Mouse (Mus musculus) neural tube, embryonic 10.5 days (tissue): ENCODE results near the gene Tspan17.
"Not testable (repeated sequence)": the region's sequence is repeated elsewhere in the genome, so short reads cannot be mapped to it uniquely, and the experiment has no call there.

Source experiments
- DNase-seq: peaks from one replicate; pipeline ENCODE4 v3.0.0-alpha.2; 2017; ENCODE audit warnings: low spot score; ENCODE audit errors: extremely low spot score

Gene Tspan17

DNA sequence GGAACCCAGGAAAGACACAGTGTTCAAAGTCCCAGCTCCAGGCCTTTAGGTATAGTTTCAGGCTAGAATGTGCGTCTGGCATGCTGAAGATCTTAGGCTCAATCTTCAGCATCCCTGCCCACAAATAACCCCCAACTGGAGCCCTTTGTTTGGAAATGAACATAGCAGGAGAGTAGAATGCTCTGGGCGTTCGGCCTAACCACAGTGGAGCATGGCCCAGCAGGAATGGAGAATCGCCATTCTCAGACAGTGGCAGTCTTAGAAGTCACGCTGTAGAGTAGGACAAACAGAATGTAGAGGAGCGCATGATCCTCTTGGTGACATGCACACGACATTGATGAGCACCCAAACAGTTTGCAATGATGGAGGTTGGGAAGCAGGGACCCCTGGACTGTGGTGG, 28.3 kb upstream of the Tspan17 start:
- DNase-seq: no peak

DNA sequence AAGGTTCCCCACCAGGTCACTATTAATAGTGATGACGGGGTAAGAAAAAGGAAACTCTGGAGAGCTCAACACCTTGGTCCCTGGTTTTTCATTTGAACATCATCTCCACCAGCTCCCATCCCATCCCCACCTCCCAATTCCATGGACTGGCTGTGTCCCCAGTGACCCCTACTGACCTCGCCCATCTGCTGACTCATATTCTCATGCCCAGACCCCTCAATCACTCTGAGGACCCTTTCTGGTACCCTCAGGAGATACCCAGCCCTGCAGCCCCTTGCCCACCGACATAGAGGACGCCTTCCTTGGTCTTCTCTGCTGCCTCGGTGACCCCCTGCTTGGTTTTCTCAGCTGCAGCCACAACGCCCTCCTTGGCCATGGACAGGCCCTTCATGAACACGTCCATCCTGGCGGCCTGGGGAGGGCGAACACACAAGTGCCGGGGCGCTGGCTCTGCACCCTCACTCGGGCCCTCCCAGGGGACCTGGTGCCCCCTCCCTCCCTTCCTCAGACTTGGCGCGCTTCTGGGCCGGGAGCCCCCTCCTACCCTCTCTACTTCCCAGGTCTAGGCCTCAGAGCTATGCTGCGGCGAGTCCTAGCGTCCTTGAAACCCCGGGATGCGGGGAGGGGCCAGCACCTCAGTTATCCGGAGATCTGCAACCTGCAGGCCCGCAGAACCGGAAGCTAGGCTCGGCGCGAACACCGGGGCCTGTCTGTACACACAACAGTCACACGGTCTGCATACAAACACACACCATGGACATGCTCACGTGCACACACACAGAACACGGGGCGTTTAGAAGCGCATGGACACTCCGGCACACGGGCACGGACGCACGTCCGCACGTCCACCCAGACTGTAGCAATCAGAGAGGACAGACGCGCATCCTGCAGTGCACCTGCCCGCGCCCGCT, 23.6 kb upstream of the Tspan17 start:
- no peak for DNase-seq

DNA sequence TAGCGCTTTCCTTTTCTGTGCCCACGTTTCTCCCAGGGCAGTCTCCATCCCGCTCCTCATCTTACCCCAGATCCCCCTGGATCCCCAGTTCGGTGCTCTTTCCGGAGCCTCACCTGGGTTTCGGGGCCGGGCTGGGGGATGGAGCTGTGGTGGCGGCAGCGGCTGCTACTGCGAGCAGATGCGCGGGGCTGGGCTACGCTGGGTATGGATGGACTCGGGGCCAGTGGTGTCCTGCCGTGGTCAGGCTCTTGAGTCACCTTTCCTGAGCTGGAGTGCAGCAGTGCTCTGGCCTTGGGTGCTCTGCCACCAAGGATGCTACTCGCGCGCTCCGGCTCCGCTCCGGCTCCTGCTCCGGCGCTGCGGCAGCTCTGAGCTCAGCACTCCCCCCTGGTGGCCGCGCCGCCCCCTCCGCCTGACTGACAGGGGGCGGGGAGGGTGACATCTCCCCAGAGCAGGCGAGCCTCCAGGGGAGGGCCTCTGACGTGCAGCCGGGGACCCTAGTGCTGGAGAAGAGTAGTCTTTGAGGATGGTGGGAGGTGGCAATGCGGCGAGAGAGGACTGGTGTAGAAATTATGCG, 22.9 kb upstream of the Tspan17 start, which contains the start of gene Sncb:
Sncb (minus strand) TSS at position 404 of the 577 bp plus-strand sequence.
- DNase-seq: peak; percentile 73

DNA sequence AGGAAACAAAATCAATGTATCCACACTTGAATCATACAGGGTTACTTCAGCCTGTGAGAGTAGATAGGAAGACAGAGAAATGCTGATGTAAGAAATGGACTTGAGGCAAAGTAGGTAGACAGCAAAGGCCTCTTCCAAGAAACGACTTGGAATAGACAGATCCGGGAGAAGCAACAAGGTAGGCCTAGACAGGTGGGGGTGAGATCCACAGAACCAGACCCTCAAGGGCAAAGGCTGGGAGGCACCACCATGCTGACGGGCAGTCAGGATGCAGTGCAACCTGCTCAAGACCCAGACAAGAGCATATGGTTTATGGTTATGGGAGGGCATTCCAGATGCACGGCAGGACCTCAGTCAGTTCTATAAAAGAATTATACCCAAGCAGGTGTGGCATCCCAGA, 22.2 kb upstream of the Tspan17 start:
- no peak for DNase-seq

DNA sequence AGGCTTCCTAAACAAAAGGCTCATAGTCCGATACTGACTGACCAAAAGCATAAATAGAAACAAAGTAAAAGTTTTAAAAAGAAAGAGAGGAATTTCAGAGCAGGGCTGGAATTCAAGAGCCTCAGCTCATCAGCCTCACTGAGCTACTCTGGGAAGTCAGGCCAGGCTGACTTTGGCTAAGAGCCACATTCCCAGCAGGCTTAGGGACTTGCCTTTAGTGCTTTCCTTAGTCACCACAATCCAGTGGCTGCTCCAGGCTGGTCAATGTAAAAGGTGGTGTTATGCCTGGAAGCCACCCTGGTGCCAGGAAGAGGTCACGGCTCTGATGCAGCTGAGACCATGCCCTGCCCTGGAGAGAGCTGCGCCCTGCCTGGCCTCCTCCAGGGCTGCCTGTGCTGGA, 8.6 kb upstream of the Tspan17 start:
- DNase-seq: no peak

DNA sequence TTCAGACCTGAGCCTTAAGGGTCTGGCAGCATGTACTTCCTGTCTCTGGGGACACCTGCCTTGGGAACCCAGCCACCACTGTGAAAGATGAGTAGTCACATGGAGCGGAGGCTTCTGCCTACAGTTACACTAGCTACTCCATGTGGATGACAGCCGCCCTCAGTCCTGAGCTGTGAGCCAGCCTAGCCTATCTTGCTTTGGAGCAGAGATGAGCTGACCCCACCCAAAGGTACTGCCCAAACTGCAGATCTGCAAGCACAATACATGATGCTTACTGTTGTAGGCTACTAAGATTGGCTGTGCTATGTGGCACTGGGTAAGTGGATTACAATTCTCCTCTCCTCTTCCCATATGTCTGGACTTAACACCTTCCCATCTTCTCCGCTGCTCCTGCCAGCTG, 8.1 kb upstream of the Tspan17 start:
- no peak for DNase-seq

DNA sequence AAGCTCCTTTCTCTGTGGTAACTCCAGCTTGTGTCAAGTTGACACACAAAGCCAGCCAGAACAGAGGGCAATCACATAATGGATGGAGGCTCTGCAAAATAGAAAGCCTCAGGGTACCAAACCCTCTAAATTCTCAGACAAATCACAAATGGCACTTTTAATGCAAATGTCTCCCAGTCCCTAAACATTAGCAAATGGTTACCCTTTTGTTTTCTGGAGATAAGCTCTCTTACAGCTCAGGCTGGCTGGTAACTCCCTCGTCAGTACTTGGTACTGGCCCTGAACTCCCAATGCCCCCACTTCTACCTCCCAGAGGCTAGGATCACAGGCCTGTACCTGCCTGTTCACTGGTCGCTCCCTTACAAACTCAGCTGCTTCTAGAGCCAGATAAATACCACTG, 5.9 kb upstream of the Tspan17 start:
- no peak for DNase-seq

DNA sequence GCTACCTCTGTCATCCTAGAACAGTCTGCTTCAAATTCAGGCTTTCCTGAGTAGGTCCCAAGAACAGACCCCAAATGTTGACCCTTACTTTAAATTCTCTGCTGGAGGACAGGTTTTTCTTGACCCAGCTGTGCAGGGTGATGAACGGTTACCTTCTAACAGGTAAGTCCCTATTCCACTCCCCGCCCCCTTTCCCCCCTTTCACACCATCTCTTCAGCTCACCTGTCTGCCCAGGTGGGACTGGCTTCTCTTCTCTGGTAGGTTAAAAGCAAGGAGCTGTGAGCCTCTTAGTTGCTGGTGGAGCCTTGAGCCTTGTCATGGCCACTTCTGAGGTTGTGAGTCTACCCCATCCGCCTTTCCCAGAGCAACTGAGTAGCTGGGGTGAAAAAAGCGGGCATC, 5.5 kb upstream of the Tspan17 start, which contains the start of gene Eif4e1b:
Eif4e1b (plus strand) TSS at position 301 of the 400 bp plus-strand sequence.
- no peak for DNase-seq

DNA sequence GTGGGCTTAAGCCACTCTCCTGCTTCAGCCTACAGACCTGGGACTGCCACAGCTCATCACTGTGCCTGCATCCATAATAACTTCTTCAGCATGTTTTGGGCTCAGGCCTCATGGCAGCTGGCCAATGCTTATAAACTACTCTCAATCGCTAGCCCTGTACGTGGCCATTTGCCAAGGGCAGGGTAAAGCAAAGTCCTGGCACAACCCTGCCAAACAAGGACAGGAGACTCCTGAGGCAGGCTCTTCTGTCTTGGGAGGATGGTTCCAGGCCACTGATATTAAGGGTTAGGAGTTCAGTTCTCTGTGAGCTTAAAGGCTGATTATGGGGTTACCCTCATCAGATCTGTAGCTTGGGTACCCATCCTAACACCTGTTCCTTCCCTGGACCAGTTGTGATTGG, 1.6 kb upstream of the Tspan17 start:
- not testable (repeated sequence) for DNase-seq

DNA sequence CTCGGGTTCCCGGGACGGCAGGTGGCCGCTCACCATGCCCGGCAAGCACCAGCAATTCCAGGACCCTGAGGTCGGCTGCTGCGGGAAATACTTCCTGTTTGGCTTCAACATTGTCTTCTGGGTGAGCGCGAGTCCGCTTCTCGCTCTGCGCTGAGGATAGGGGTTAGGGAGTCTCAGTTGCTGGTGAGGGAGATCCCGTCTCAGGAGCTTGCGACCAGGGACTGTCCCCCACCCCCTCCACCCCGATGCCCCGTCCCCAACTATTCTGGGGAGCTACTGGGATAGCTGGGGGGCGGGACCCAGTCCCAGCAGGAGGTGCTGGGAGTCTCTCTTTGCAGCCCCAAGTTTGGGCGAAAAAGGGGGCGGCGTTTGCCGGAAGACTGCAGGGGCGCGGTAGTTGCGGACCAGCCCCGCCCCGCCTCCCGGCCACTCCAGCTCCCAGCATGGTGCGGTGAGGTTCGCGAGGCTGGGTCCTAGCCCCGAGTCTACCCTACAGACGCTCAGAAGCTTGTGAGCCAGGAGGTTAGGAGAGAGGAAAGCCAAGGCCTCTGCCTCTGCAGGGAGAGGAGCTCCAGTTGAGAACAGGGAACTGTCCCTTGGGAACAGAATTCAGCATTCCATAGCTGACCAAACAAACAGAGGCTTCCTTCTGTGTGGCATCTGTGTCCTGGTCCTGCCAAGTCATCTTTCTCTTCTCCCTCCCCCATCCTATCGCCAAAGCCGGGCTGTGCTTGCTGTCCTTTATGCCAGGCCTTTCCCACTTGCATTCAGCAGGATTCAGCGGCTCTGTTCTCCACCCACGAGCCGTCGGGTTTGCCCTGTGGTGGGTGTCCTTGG, 602 bp downstream of the Tspan17 start:
- DNase-seq: peak; percentile 57

DNA sequence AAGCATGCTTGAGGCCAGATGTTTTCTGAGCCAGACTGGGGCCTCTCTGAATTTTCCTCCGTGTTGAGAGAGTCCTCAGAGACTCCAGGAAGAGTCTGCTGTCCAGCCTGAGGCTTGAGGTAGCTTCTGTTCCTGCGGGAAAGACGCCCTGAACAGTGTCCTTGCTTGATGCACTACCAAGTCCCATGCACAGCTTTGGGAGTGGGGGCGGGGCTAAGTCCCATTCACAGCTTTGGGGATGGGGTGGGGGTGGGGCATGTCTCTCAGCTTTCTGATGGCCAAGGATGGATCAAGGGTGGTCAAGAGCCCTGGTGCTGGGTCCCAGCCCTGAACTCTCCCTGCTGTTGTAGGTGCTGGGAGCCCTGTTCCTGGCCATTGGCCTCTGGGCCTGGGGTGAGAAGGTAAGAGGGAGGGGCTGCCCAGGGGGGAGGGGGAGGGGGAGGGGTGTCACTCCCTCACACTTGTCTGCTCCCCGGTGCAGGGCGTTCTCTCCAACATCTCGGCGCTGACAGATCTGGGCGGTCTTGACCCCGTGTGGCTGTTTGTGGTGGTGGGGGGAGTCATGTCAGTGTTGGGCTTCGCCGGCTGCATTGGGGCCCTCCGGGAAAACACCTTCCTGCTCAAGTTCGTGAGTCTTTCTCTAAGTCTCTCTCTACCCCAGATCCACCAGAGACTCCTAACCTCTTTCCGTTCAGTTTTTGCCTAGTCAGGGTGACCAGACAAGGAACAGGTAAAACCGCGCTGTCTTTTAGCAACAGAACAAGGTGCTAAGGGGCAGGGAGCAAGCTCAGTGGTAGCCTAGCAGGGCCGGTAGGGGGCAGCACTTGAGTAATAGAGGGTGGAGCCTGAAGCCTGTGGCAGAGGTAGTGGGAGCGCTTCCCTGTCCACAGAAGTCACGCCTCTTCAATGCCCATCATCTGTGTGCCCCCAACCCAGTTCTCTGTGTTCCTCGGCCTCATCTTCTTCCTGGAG, 3.4 kb downstream of the Tspan17 start:
- no peak for DNase-seq

DNA sequence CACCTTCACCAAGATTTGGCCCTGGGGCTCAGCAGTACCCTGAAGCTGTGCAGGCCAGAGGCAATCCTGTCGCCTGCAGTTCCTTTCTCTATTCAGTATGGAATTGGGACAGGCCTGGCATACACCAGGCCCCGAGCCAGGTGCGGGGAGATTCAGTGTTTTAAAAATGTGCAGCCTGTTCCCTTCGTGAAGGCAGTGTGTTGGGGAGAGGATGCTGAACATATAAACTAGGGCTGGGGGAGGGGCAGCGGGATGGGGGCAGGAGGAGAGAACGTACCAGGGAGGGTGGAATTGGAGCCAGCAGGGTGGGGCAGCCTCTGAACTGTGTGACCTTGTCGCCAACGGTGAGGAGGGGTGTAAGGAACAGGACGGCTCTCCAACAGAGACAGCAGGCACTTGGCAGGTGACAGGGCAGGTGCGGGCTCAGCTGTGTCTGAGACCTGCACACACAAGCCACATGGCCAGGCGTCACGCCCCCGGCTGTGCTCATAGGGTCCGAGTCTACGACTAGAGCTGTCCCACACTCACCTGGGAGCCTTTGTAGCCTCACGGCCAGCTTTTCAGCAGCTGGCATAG, 4.9 kb downstream of the Tspan17 start:
- no peak for DNase-seq

DNA sequence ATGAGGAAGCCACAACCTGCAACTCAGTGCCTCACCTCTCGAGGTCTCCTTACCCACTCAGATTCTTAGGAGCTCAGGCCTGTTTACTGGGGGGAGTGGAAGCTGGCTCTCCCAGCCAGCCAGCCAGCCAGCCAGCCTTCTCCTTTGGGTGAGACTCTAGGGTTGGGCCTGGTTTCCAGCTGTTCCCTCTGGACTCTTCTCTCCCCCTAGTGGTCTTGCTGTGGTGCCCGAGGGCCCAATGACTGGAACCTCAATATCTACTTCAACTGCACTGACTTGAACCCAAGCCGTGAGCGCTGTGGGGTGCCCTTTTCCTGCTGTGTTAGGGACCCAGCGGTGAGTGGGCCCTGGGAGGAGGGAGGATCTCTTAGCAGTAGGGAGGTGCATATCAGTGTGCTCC, 5.7 kb downstream of the Tspan17 start:
- DNase-seq: no peak

DNA sequence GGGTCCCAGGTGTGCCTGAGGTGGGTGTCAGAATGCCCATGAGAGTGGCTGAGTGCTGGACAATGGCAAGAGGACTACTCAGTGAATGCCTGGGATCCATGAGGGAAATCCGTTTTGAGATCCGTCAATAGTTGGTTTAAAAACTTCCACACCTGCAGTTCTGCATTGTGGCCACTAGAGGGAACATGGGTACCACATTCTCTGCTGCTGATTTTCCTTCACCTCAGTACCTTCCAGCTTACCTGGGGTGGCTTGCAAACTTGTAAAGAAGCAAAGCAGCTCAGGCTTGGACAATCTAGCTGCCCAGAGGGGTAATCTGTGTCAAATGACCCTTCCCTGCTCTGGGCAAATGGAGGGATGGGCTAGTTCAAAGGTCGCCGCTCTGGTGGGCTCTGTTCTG, 8.2 kb downstream of the Tspan17 start:
- peak; percentile 50 for DNase-seq

DNA sequence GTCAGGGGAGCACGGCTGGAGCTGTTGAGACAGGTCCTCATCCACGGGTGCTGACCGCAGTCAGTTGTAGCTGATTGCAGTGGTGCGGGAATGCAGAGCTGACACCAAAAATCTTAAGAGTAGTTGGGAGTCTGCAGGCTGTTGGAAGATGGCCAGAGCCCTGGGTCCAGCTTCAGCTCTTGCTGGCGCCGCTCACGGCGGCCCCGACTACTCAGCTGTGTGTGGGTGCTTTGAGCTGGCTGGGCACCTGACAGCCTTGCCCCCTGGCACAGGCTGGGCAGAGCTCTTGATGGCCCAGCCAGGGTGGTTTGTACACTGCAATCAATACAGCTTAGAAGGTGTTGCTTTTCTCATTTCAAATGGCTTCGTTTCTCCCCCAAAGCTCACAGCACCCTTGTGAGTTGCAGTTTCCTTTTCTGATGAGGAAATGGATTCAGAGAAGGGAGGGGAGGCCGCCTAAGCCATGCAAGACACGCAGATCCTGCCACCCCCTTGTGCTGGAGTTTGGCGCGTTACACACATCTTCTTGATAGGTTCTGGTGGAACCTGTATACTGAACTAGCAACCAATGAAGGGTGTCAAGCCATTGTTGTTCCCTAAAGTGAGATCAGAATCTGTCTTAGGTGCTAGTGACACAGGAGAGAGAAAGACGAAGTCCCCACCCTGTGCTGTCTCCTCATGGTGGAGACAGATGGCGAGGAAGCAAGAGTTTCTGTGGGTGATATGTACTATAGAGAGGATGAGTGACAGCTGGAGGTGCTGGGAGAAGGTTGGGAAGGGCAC, 8.9 kb downstream of the Tspan17 start:
- DNase-seq: no peak

DNA sequence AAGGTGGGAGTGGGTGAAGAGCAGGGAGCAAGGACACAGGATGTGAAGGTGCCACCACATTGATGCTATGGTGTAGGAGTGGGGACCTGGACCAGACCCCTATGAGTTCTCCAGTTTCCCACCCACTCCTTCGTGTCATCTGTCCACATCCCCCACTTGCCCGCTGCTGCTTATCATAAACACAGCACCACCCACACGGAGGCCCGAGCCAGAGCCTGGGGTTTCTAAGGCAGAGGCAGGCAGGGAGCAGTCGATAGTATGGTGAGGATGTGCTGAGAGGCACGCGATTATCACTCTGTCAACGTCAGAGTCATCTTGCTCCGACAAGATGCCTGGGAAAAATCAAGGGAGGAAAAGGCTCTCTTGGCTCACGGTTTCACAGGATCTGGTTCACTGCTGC, 9.6 kb downstream of the Tspan17 start:
- DNase-seq: no peak

DNA sequence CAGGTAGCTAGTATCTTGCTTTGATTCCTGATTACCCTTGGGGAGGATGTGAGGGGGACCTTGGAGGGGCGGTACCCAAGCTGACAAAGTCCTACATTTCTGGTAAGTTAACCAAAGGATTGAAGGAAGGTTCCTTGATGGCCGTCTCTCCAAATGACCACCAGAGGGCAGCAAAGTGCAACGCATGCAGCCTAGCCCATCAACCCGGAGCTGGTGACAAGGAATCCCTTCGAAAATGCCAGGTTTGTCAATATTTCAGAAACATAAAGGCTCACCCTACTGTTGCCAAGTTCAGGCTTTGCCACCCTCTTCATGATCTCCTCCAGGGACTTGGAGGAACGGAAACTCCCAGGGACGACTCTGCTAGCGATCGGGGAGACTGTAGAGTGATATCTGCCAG, 10.5 kb downstream of the Tspan17 start:
- peak; percentile 86 for DNase-seq

DNA sequence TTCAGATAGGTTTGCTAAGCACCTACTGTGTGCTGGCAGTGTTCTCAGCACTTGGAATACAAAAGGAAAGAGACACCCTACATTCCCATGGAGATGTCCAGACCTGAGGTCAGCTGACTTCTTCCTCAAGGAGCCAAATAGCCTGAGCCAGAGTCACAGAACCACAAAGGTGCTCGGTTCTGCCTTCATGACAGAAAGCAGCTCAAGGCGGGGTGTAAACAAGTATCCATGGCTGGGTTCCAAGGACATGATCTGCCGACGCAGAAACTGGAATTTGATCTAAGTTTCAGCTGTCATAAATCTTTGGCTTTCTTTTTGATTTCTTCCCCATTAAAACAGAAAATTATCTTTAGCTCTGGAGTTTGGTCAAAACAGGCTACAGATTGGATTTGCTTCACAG, 11.0 kb downstream of the Tspan17 start:
- no peak for DNase-seq

DNA sequence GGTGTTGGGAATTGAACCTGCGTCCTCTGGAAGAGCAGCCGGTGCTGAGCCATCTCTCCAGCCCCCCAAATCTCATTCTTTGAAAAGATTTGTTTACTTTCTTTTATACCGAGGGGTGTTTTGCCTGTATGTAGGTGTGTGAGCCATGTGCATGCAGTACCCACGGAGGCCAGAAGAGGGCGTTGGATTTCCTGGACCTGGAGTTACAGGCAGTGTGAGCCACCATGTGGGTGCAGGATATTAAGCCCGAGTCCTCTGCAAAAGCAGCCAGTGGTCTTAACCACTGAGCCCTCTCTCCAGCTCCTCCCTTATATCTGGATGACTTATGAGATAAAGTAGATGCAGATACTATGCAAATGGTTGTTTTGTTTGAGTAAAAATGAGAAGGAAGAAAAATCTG, 13.8 kb downstream of the Tspan17 start:
- DNase-seq: no peak
